8 mouse cellular contexts compared by ENCODE assay signal in genomic region chr16:76803725-76804124, GRCm38 (mm10).
A peak's percentile ranks its signal among the peaks of the same experiment; 100 is the strongest.
DNase-seq lines count a peak whose midpoint lies in the region; ATAC-seq and TF ChIP-seq lines count a peak whose summit lies in the region.
"Had no signal": no experiment of that assay in that cellular context is flagged by ENCODE, and none has a peak within 500 bp of the region (broad histone marks: within the 10 kb centered on the region; RNA-seq: fewer than 3 reads in every experiment).

No protein-coding gene starts in this region.

- no peak for TF ChIP-seq POLR2A in liver, adult 2 months (IDR thresholded peaks at IDR 0.05; ENCODE audit: extremely low read depth, insufficient read depth, low read length)

- no peaks in the 10 kb centered on the region for H3K4me1 ChIP-seq in liver, adult 2 months (ENCODE audit: control insufficient read depth, insufficient read depth, low read length)
- H3K4me1 ChIP-seq in liver, embryonic 12.5 days: no peaks in the 10 kb centered on the region
- H3K4me1 ChIP-seq: liver, embryonic 13.5 days had no signal

- no peaks in the 10 kb centered on the region for H3K79me2 ChIP-seq in liver, adult 2 months (ENCODE audit: control insufficient read depth, insufficient read depth, low read length)

- peaks cover 2% of the 10 kb centered on the region; the same call in 1 of the 2 replicates for H3K27me3 ChIP-seq in liver, adult 2 months (ENCODE audit: control insufficient read depth, insufficient read depth, low read length)
- H3K27me3 ChIP-seq in liver, embryonic 12.5 days (replicated peaks): no peaks in the 10 kb centered on the region
- no peaks in the 10 kb centered on the region for H3K27me3 ChIP-seq in Patski
- H3K27me3 ChIP-seq: liver, embryonic 13.5 days had no signal

- 0 out of 2 replicates have a peak, but pooled peaks cover 3% of the 10 kb centered on the region for H3K9me3 ChIP-seq in liver, embryonic 12.5 days (replicated peaks)
- H3K9me3 ChIP-seq: liver, embryonic 13.5 days had no signal

- ATAC-seq in liver, embryonic 12.5 days: no peak
- ATAC-seq in Patski: no peak
- 0 out of 2 replicates have a peak, but pooled peaks have one; percentile 50 for ATAC-seq in common myeloid progenitor, adult 5-6 weeks (replicated peaks; ENCODE audit: low read depth, poor library complexity, severe bottlenecking)
- no peak for ATAC-seq in erythroblast, adult 5-6 weeks (replicated peaks; ENCODE audit: low FRiP score, poor library complexity, severe bottlenecking)

- WGBS in liver, adult 2 months: 32% methylated on average over 3 of the region's 3 CpGs
- WGBS in liver, embryonic 12.5 days (ENCODE audit: insufficient replicate concordance): 32% methylated on average over 3 of the region's 3 CpGs

- POLR2A ChIA-PET in Patski (lab: Charles Lee): no interaction called here

- no peaks in the 10 kb centered on the region for H3K36me3 ChIP-seq in liver, adult 2 months (ENCODE audit: control insufficient read depth, insufficient read depth, low read length)
- H3K36me3 ChIP-seq in liver, embryonic 12.5 days: no peaks in the 10 kb centered on the region
- H3K36me3 ChIP-seq: liver, embryonic 13.5 days had no signal

- no peak overlapping the region for H3K9ac ChIP-seq in liver, adult 2 months (ENCODE audit: low read depth, low read length)
- H3K9ac ChIP-seq in liver, embryonic 12.5 days: no peak overlapping the region
- H3K9ac ChIP-seq: liver, embryonic 13.5 days had no signal

- no peak overlapping the region for H3K27ac ChIP-seq in liver, adult 2 months (replicated peaks; ENCODE audit: insufficient read depth, low read depth, low read length)
- no peak overlapping the region for H3K27ac ChIP-seq in liver, embryonic 12.5 days
- H3K27ac ChIP-seq: liver, embryonic 13.5 days had no signal

- DNase-seq in liver, adult 2 months (ENCODE audit: extremely low read depth, low read depth, low spot score): peak; percentile 37
- DNase-seq in Patski (ENCODE audit: low read depth, low spot score): no peak
- DNase-seq in induced T-regulatory cell, adult 2 months (ENCODE audit: low read depth): peak; percentile 43
- DNase-seq in mesoderm, embryonic 11.5 days (ENCODE audit: low read depth, low spot score): peak; percentile 60
- DNase-seq: liver, embryonic 13.5 days had no signal

- H3K4me2 ChIP-seq in liver, embryonic 12.5 days: no peak overlapping the region
- H3K4me2 ChIP-seq: liver, embryonic 13.5 days had no signal

- TF ChIP-seq CTCF in liver, adult 2 months (IDR thresholded peaks at IDR 0.05; ENCODE audit: low read depth, low read length): peak; percentile 61
- peak; percentile 57 for TF ChIP-seq CTCF in Patski (IDR thresholded peaks at IDR 0.05)

- no peak overlapping the region for H3K4me3 ChIP-seq in liver, adult 2 months (ENCODE audit: insufficient read depth, low read depth, low read length)
- H3K4me3 ChIP-seq in liver, embryonic 12.5 days: no peak overlapping the region
- H3K4me3 ChIP-seq: liver, embryonic 13.5 days had no signal

- CTCF ChIA-PET in Patski (lab: Charles Lee): interaction anchor here (1.4 kb wide), 1 partner anchor 13 kb away, joined by 3 read pairs; no protein-coding TSS in a partner anchor

- in situ Hi-C loops in Patski (cut with MboI; ENCODE audit: low pct_unique_long_range_greater_than_20kb): no loop called here
